Mouse (Mus musculus) kidney, adult 10 weeks (tissue): ENCODE results near the gene Rin1. TPM values are rescaled to one million over a fixed set of nuclear protein-coding genes. Genes with fewer than 3 reads are reported as not detected.

Experiments
- polyA plus RNA-seq: library from polyadenylated mRNA; stranded (reverse); fragments of 350-450 nt; fragmentation: Illumina TruSeq; extraction: RNeasy Lipid Tissue Mini Kit (QIAGEN cat#74804); gene quantifications from one replicate; pipeline ENCODE4 v1.2.3, GENCODE M21; 2014; ENCODE audit warnings: low read depth, low replicate concordance

The Rin1 gene
- 0.16 TPM for polyA plus RNA-seq

GRCm38 (mm10) chr19:5050047-5050905, at the start of gene Rin1:
TSS of gene Rin1 (plus strand) at chr19:5050481.

GRCm38 (mm10) chr19:5023621-5024479, 26.4 kb upstream of the Rin1 start, which contains the start of gene Slc29a2:
TSS of gene Slc29a2 (plus strand) at chr19:5023860.

GRCm38 (mm10) chr19:5038709-5039156, 11.5 kb upstream of the Rin1 start, which contains the start of the genes B4gat1 and AC124502.3:
TSS of gene B4gat1 (plus strand) at chr19:5038826.
TSS of gene AC124502.3 (plus strand) at chr19:5038891.

GRCm38 (mm10) chr19:5040862-5041523, 9.3 kb upstream of the Rin1 start, which contains the start of gene Brms1:
TSS of gene Brms1 (plus strand) at chr19:5041354.

GRCm38 (mm10) chr19:5067867-5068569, 17.7 kb downstream of the Rin1 start, which contains the start of gene Cd248:
TSS of gene Cd248 (plus strand) at chr19:5068078.

GRCm38 (mm10) chr19:5085145-5085863, 35.0 kb downstream of the Rin1 start, which contains the start of gene Tmem151a:
TSS of gene Tmem151a (minus strand) at chr19:5085531.

GRCm38 (mm10) chr19:5087884-5088728, 37.8 kb downstream of the Rin1 start, which contains the start of gene Yif1a:
TSS of gene Yif1a (plus strand) at chr19:5088538.

GRCm38 (mm10) chr19:5098363-5099143, 48.3 kb downstream of the Rin1 start, which contains the start of gene Cnih2:
TSS of gene Cnih2 (minus strand) at chr19:5098521.

Other genes starting within 250 kb of the Rin1 start
- 15.8 TPM for gene Gm21992, start 238.9 kb upstream of the Rin1 start, polyA plus RNA-seq
- 5.0 TPM for gene Rbm14, start 238.8 kb upstream of the Rin1 start, polyA plus RNA-seq
- 1.3 TPM for gene Ccs, start 211.1 kb upstream of the Rin1 start, polyA plus RNA-seq
- gene Ccdc87, start 211.1 kb upstream of the Rin1 start, polyA plus RNA-seq, result 0.12 TPM
- 29.8 TPM for gene Ctsf, start 195.4 kb upstream of the Rin1 start, polyA plus RNA-seq
- gene Actn3, start 172.6 kb upstream of the Rin1 start, polyA plus RNA-seq, result not detected
- 18.3 TPM for gene Zdhhc24, start 171.8 kb upstream of the Rin1 start, polyA plus RNA-seq
- gene Bbs1, start 143.9 kb upstream of the Rin1 start, polyA plus RNA-seq, result 6.8 TPM
- 1.1 TPM for gene Dpp3, start 122.2 kb upstream of the Rin1 start, polyA plus RNA-seq
- 0.44 TPM for gene Peli3, start 107.4 kb upstream of the Rin1 start, polyA plus RNA-seq
- 20.5 TPM for gene Mrpl11, start 88.3 kb upstream of the Rin1 start, polyA plus RNA-seq
- gene Npas4, start 60.2 kb upstream of the Rin1 start, polyA plus RNA-seq, result not detected
- not detected for gene Slc29a2, start 26.6 kb upstream of the Rin1 start, polyA plus RNA-seq
- gene B4gat1, start 11.7 kb upstream of the Rin1 start, polyA plus RNA-seq, result 26.8 TPM
- 0.85 TPM for gene AC124502.3, start 11.6 kb upstream of the Rin1 start, polyA plus RNA-seq
- gene Brms1, start 9.1 kb upstream of the Rin1 start, polyA plus RNA-seq, result not detected
- gene Cd248, start 17.6 kb downstream of the Rin1 start, polyA plus RNA-seq, result 0.20 TPM
- not detected for gene Tmem151a, start 35.0 kb downstream of the Rin1 start, polyA plus RNA-seq
- 28.2 TPM for gene Yif1a, start 38.1 kb downstream of the Rin1 start, polyA plus RNA-seq
- not detected for gene Cnih2, start 48.0 kb downstream of the Rin1 start, polyA plus RNA-seq
- 2.5 TPM for gene Rab1b, start 56.6 kb downstream of the Rin1 start, polyA plus RNA-seq
- 1.9 TPM for gene Klc2, start 68.1 kb downstream of the Rin1 start, polyA plus RNA-seq
- 3.7 TPM for gene Pacs1, start 222.6 kb downstream of the Rin1 start, polyA plus RNA-seq
- 32.5 TPM for gene Sf3b2, start 245.0 kb downstream of the Rin1 start, polyA plus RNA-seq
- gene Gal3st3, start 247.8 kb downstream of the Rin1 start, polyA plus RNA-seq, result not detected